Mouse (Mus musculus) heart, postnatal 36 days (tissue): Measurements from ENCODE around the gene Cdc14b. TPM values are rescaled to one million over a fixed set of nuclear protein-coding genes. Genes with fewer than 3 reads are reported as not detected.

ENCODE experiments used
- DNase-seq, 2 experiments: peaks; one replicate each; pipeline ENCODE4 v3.0.0; 2021 to 2022
- intact Hi-C: fragments of 180-260 bp; cut with DNase I; formaldehyde crosslinking; loops from one replicate; pipeline ENCODE4 v1.15.1; 2025
- total RNA-seq, 2 experiments: library from RNA; stranded (reverse); gene quantifications; 2 replicates each; pipeline ENCODE4 v1.2.3; 2021

Cdc14b gene
- total RNA-seq, 2 experiments from 2014 or later: 8.2 to 9.0 TPM

- intact Hi-C loops: no loop called here
- no peak for DNase-seq
These were observed 34.5 kb downstream of the Cdc14b start for GRCm38 (mm10) chr13:64240626-64241025.

DNA sequence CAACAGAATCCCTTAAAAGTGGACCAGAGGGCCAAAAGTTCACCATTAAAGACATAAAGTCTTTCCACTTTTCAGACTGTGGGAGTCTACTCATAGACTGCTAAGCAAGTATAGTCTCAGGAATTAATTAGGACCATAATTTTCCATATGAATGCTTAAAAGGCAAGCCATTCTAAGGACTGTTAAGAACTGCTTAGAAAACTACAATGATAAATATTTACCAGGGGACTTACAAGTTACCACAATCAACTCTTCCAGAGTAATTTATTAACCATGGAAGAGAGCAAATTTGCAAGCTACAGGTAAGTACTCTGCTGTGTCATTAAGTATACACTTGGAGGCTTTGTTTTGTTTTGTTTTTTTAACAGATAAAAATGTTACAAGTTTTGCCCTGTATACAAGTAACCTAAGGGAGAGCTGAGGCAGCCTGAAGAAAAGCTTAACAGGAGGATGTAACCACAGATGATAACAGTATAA is 37.4 kb downstream of the Cdc14b start:
- intact Hi-C loops: no loop called here
- no peak for DNase-seq

DNA sequence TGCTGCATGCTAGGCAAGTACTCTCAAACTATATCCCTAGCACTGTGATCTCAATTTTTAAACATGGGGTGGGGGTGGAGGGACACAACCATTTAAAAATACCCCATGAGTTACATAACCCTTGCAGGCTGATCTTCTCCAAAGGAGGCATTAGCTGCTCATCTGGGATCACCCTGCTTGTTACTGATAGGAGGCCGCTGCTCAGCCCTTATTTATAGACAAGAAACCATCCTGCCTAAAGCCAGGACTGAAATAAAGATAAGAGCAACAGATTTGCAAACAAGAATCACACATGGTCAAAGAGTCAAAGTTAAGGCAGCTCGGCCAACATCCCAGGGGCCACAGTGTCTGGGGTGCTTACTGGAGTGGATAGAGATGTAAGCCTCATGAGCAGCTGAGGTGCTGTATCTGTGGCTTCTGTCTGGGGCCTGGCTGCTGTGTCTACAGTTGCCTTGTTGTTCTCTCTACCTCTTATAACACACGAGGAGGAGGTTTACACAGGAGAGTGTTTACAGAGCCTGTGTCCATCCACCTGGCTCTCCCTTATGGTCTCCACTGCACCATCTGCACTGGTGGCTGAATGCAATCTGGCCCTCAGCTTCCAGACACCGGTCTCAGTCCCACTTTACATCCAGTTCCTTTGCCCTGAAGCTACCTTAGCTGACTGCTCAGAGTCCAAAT is 38.0 kb downstream of the Cdc14b start:
- intact Hi-C loops: no loop called here
- no peak for DNase-seq

DNA sequence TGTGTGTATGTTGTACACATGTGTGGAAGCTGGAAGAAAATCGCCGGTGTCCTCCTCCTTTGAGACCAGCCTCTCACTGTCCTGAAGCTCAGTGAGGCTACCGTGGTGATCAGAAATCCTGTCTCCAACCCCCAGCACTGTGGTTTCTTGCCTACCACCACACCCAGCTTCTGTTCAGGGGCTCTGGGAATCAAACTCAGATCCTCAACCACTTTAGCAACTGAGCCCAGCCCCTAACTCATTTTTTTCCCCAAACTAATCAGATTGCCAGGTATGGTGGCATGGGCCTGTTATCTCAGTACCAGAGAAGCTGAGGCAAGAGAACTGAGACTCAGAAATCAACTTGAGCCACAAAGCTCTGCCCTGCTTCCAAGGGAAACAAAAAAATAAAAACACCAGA is 39.3 kb downstream of the Cdc14b start:
- no peak for DNase-seq
- intact Hi-C loops: no loop called here

- no peak for DNase-seq
- intact Hi-C loops: no loop called here
These were observed 39.9 kb downstream of the Cdc14b start for GRCm38 (mm10) chr13:64235062-64235715.

DNA sequence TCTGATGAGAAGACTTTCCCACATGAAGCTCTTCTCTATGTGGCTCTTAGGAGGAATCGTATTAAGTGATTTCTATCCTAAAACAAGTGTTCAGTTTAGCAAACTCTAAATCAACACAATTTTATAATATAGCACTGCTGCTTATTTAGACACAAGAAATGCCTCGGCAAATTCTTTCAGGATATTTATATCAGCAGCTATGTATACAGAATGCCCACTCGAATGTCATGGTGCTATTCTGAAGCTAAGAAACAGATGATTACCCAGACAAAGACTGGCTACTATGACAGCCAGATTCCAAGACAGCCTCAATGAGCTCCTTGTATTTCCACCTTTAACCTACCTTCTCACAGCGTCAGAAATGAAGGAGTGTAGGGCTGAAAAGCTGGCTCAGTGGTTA is 42.0 kb downstream of the Cdc14b start:
- no peak for DNase-seq
- intact Hi-C loops: no loop called here

DNA sequence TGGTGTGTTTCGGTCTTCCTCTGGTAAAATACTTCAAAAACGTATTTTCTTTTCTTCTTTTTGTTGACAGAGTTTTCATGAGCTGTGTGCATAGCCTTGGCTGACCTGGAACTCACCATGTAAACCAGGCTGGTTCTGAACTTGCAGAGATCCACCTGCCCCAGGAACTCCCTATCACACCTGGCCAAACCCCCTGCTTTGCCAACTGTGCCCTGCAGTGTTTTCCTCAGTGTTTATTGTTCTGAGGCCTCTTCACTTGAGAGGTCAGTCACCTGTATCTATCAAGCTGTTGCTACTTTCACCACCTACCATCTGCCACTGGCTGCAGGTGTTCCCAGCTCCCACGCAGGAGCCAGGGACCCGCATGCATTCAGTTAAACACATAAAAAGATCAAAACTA is 48.4 kb downstream of the Cdc14b start:
- intact Hi-C loops: no loop called here
- DNase-seq: no peak

- no peak for DNase-seq
- intact Hi-C loops: no loop called here
These were observed 49.4 kb downstream of the Cdc14b start for GRCm38 (mm10) chr13:64225738-64226137.

- intact Hi-C loops: no loop called here
These were observed 60.2 kb downstream of the Cdc14b start for GRCm38 (mm10) chr13:64214891-64215290.

GRCm38 (mm10) chr13:64211995-64212603 is 63.0 kb downstream of the Cdc14b start:
- DNase-seq: no peak
- intact Hi-C loops: no loop called here

More at GRCm38 (mm10) chr13:64214891-64215290, 60.2 kb downstream of the Cdc14b start:
- DNase-seq: no peak

DNA sequence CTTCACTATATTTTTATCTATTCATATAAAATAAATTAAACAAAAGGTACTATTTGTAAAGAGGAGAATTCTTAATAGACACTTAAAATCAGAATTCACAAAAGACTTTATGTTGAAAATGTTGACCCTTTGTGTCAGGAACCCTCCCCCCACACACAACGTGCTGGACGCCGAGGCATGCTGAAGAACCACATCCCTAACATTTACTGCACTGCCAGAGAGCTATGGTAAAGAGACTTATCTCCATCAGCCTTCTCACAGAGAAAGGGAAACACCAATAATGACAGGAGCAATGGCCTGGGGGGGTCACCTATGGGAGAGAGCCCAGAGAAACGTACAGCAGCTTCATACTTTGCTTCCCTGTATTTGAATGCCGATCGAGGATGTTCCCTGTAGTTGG is 66.9 kb downstream of the Cdc14b start:
- intact Hi-C loops: no loop called here
- DNase-seq: no peak

GRCm38 (mm10) chr13:64205186-64205585 is 69.9 kb downstream of the Cdc14b start:
- DNase-seq: no peak

GRCm38 (mm10) chr13:64204726-64205125 is 70.4 kb downstream of the Cdc14b start:
- intact Hi-C loops: no loop called here
- DNase-seq: no peak

More at GRCm38 (mm10) chr13:64205186-64205585, 69.9 kb downstream of the Cdc14b start:
- intact Hi-C loops: no loop called here

DNA sequence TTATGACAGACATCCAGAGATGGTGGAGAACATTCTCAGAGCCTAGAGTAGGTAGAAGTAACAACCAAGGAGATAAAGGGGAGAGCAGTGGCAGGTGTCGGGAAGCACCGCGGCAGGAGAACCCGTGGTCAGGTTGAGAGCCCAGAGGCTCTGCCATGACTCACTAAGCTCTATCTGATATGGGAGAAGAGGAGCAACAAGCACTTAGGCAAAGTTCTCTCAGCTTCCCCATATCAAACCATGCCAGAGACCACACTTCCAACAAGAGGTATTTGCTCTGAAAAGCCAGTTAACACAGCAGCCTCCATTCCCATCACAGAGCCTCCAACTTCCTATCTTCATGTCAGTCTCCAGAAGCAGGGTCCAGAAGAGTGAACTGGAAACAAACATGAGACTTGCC is 74.2 kb downstream of the Cdc14b start:
- intact Hi-C loops: no loop called here

GRCm38 (mm10) chr13:64198310-64198709 is 76.8 kb downstream of the Cdc14b start:
- intact Hi-C loops: no loop called here

More for the DNA sequence above, 74.2 kb downstream of the Cdc14b start:
- no peak for DNase-seq

GRCm38 (mm10) chr13:64197899-64198298 is 77.2 kb downstream of the Cdc14b start:
- intact Hi-C loops: no loop called here
- DNase-seq: no peak

More at GRCm38 (mm10) chr13:64198310-64198709, 76.8 kb downstream of the Cdc14b start:
- no peak for DNase-seq

GRCm38 (mm10) chr13:64187065-64187464 is 88.0 kb downstream of the Cdc14b start:
- intact Hi-C loops: no loop called here
- DNase-seq: no peak

DNA sequence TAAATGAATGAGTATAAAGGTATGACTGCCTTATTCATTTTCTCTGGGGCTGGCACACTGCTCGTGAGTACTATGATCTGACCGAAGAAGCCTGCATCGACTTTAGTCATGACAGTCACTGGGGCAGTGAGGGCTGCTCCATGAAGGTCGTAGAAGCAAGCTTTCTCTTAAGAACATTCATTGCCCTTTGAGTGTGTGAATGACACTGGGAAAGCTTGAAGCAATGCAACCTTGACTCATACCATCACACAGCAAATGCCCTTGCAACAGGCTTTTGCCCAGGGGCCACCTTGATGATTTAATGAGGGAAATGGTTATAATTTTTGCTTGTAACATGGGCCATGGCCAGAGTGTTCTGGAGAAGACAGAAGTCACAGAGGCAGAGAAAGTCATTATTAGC is 88.6 kb downstream of the Cdc14b start:
- DNase-seq: no peak
- intact Hi-C loops: no loop called here

- intact Hi-C loops: no loop called here
- no peak for DNase-seq
These were observed 89.5 kb downstream of the Cdc14b start for GRCm38 (mm10) chr13:64185586-64185985.

DNA sequence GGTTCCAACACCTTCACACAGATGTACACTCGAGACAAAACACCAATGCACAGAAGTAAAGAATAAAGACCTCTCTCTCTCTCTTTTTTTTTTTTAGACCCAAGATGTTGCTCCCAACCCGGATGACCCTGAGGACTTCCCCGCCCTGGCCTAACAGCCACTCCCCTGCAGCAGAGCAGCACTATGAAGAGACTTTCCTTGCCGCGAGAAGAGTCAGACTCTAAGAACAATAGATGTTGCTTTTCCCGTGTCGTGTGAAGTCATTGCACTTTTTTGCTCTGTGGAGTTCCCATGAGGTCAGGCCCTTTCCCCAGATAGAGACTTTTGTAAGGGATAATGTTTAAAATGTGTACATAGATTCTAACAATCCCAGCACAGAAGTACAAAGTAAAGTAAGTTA is 89.9 kb downstream of the Cdc14b start:
- intact Hi-C loops: no loop called here

GRCm38 (mm10) chr13:64184361-64184760 is 90.7 kb downstream of the Cdc14b start:
- intact Hi-C loops: no loop called here

More for the DNA sequence above, 89.9 kb downstream of the Cdc14b start:
- DNase-seq: no peak

DNA sequence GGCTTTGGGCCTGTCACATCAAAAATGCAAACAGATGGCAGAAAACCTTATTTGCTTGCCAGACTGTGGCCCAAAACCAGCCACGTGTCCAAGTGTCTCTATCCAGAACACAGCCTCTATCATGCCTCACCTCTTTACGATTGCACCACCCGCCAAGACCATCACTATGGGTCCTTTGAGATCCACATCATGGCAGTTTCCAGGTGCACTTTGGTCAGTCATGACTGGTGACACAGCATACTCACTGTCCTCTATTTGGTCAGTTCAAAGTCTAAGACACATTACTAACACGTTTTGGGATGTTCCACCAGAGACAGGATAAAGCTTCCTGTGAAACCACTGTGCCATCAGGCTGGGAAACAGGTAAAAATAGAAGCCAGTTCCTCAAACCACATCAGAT is 91.5 kb downstream of the Cdc14b start:
- intact Hi-C loops: no loop called here
- no peak for DNase-seq

More at GRCm38 (mm10) chr13:64184361-64184760, 90.7 kb downstream of the Cdc14b start:
- DNase-seq: no peak
